Mouse (Mus musculus) T-helper 17 cell (primary cell): ENCODE data around the gene Cdk7.

Source experiments
- in situ Hi-C, 2 experiments: fragments of 300-600 bp; cut with MboI, MseI; formaldehyde crosslinking; loops; 1 replicate in 1 of 2; 2 replicates in 1 of 2; pipeline ENCODE4 v1.15.1; 2025; ENCODE audit warnings: high pct_unique_total_duplicates in 2 of 2

The Cdk7 gene

DNA sequence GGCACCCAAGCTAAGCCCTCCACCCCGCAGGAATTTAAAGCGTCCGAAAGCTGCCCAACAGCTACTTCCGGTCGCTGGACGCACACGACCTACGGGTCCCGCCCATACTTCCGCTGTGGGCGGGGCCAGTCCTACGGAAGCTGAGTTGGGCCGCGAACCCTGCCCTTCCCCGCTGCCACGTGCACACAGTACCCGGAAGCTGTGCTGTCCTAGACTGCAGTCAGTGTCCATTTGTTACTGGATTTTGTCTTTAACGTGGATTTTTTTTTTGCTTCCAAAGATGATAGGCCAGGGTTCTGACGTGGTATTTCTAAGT lies at the start of gene Cdk7:
Cdk7 (minus strand) TSS at position 79 of the 316 bp plus-strand sequence.
- in situ Hi-C loops = loop anchor here in 1 of 2 experiments (25.0 kb wide), 1 partner anchor 1356 kb away; no protein-coding TSS in a partner anchor

DNA sequence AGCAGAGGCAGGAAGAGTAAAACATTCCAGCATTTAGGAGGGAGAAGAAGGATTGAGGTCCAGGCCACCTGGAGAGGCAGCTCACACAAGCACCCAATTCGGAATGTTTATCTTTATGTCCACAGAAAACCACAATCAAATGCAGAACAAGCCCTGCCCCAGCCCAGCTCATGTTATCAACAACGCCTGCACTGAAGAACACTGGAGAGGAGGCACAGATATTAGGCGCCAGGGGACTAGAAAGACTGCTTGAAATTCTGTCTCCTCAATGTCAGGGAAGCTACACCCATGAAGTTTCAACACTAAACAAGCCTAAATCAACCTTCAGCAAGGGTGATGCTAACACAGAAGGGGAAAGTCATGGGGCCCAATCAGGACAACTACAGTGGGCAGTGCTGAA lies 46.8 kb upstream of the Cdk7 start:
- in situ Hi-C loops = no loop called here

DNA sequence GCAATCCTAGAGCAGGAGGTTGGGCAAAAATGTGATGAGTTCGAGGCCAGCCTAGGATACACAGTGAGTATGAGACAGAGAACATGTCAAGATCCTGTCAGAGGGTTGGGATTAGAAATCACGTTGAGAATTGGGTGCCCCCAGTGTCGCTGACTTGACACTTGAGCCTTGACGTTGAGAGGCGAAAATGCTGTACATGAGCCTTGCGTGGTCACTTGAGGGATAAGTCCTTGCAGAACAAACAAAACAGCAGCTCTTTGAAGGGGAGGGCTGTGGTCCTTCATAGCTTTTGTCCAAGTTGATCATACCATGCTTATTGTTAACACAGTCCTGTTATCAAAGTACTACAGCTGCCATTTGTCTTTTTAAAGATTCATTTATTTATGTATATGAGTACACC lies 46.0 kb upstream of the Cdk7 start:
- in situ Hi-C loops = no loop called here

DNA sequence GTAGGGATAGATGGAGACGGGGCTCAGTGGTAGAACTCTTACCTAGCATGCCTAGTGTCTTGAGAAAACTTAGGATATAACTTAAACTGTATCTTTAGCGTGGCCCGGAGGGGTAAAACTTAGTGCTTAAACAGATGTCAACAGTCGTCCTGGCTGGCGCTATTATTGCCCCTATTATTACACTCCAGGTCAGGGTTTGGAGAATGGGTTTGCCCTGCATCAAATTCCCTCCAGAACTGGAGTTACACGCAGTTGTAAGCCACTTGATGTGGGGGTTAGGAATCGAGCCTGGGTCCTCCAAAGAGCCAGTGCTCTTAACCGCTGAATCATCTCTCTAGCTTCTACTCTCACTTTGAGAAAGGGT lies 45.3 kb upstream of the Cdk7 start:
- in situ Hi-C loops = no loop called here

DNA sequence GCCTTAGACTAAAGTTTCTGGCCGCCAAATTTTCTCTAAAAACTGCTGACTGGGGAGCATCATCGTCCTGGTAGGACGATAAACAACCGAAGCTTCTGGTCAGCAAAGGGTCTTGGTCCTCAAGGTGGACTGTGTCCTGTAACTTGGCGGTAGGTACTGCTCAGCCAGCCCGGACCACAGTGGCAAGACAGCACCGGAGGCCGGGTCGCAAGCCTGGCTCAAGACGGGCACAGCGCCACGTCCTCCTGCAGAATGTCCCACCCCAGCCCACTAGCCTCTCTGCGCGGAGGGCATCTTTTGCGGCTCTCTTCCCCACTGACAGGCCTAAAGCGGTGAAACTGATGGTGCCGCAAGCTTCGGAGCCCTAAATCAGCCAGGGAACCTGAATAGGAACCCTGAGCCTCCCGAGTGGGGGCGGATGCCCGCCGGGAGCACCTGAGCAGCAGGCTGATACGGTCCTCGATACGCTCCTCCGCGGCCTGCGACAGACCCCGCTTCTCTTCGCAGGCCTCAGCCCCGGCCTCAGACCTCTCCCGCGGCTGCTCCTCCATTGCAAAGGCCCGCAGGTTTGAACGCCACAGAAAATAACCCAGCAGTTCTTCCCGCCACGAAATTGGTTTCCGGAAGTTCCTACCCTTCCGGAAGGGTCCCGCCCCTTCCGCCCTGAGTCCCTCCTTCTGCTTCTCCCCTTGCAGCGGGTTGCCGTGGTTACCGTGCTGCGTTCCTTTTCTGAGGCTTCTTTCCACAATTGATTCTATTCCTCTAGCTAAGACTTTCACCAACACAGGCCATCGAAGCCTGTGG lies 44.7 kb upstream of the Cdk7 start, which contains the start of gene Cenph:
Cenph (minus strand) TSS at position 648 of the 804 bp plus-strand sequence.
- in situ Hi-C loops = no loop called here

DNA sequence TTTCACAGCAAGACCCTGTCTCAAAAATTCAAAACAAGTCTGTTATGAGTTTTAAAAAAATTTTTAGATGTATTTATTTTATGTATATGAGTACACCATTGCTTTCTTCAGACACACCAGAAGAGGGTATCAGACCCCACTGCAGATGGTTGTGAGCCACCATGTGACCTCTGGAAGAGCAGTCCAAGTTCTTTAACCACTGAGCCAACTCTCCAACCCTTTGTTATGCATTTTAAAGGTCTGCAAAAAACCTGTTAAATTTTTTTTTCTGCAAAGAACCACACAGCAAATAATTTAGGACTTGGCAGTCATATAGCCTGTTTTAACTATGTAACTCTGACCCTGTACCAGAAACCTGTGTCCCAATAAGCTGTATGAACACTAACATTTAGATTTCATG lies 44.0 kb upstream of the Cdk7 start:
- in situ Hi-C loops = no loop called here

DNA sequence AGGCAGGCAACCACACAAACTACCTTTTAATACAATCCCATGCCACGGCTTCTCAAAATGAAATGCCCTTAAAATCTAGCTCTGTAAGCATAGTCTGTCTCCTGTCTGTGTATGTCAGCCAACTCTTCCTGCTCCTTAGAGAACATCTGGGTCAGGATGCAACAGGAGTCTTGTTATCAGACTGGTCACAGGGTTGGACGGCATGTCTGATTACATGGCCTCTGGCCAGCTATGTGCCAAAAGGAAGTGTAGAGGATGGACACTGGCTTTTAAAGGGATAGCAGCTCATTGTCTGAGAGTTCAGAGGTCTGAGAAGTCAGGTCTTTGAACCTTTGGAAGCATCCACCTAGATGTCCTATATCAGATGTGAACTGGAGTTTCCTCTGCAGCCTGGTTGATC lies 24.6 kb upstream of the Cdk7 start:
- in situ Hi-C loops = no loop called here

DNA sequence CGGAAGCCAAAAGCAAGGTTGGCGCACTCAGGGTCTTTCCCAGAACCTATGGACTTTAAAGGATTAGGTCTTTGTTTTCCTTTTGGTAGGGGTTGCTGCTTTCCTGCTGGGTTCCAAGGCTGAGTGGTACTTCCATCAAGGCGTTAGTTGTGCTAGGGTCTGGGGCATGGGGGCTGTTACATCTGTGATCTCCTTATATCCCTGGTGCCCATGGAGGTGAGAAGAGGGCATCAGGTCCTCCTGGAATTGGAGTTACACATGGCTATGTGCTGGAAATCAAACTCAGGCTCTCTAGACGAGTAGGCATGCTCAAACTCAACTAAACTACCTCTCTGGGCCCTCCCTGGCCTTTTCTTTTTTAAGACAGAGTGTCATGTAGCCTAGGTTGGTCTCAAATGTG lies 23.4 kb upstream of the Cdk7 start:
- in situ Hi-C loops = no loop called here

DNA sequence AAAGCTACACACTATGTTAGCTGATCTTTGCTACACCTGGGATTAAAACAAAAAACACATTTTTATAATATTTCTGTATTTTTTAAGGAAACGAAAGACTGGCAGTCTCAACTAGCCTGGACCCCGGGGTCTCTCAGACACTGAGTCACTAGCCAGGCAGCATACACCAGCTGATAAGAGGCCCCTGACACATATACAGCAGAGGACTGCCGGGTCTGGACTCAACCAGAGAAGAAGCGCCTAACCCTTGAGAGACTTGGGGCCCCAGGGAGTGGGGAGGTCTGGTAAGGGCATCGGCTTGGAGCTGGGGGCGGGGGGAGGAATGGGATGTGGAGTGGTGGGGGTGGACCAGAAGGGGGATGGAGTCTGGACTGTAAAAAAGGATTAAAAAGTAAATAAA lies 22.3 kb upstream of the Cdk7 start:
- in situ Hi-C loops = no loop called here

DNA sequence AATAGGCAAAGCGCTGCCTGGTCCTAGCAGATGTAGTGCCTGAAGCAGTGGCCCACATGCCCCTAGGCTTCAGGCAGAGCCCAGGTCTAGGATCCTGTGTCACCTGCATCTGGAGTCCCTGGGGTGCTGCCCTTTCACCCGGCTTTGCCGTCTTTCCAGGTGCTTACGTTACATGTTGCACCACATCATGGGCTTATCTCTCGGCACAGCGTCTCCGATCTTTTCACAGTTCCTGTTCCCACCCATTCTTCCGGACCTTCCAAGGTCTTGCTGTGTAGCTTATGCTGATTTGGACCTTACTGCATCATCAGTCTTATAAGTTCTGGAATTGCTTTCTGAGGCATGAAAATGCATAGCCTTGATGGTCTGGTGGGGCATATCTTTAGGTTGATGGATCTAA lies 21.8 kb upstream of the Cdk7 start:
- in situ Hi-C loops = no loop called here

DNA sequence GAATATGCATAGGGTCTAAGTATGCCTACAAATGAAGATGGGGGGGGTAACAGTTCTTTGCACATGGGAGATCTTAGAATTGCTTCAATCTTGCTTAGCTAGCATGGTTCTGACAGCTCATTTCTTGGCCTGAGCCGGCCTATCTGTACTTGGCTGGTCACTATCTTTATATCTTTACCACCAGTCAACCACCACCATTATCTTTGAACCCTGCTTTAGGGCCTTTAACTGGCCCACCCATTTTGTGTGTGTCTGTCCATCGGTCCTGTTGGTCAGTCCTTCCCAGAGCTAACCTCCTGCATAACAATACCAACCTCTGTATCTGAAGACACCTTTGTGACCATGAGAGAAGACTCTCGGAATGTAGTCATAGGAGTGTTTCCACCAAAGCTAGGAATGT lies 20.7 kb upstream of the Cdk7 start:
- in situ Hi-C loops = no loop called here

DNA sequence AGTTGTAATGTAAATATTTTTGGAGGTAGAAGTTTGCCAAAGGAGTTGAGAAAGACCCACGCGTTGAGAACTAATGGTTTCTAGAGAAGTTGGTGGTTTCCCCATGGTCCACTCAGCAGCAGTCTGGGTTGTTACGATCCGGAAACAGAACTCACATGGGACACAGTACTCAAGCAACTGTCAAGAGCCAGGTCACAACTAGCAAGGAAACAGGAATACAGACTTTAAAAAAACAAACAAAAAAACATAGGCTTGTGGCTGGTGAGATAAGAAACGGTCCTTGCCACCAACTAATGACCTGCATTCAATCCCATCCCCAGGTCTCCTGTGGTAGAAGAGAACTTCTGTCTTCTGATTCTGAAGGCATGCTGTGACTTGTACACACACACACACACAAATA lies 20.1 kb upstream of the Cdk7 start:
- in situ Hi-C loops = no loop called here

DNA sequence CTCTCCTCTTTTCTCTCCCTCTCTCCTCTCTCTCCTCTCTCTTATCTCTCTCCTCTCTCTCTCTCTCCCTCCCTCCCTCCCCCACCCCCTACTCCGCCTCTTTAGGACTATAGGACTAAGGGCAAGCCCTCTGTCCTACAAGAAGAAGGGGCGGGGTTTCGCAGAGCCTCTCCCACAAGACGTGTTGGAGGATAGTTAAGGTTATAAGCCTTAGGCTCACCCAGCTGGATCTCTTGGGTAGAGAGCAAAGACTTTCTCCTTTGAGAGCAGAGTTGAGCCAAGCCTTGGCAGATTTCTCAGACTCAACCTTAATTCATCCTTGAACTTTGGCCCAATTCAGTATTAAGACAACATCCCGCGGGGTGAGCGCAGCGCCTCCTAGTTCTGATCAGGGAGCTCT lies 17.9 kb upstream of the Cdk7 start:
- in situ Hi-C loops = loop anchor here in 1 of 2 experiments (25.0 kb wide), 1 partner anchor 1339 kb away; no protein-coding TSS in a partner anchor

DNA sequence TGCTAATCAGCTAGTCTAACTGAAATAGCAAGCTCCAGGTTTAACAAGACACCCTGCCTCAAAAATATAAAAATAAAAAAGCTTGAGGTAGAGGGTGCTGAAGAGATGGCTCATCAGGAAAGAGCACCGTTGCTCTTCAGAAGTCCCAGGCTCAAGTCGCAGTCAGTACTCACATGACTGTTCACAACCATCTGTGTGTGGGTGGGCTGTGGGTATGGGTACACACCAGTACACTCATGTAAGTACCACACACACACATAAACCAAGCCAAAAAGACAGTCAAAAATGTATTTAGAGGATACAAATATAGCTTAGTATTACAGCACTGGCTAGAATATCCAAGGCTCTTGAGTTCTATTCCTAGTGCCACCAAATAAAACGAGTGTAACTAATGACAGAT lies 15.4 kb upstream of the Cdk7 start:
- in situ Hi-C loops = loop anchor here in 1 of 2 experiments (25.0 kb wide), 1 partner anchor 1341 kb away; no protein-coding TSS in a partner anchor

DNA sequence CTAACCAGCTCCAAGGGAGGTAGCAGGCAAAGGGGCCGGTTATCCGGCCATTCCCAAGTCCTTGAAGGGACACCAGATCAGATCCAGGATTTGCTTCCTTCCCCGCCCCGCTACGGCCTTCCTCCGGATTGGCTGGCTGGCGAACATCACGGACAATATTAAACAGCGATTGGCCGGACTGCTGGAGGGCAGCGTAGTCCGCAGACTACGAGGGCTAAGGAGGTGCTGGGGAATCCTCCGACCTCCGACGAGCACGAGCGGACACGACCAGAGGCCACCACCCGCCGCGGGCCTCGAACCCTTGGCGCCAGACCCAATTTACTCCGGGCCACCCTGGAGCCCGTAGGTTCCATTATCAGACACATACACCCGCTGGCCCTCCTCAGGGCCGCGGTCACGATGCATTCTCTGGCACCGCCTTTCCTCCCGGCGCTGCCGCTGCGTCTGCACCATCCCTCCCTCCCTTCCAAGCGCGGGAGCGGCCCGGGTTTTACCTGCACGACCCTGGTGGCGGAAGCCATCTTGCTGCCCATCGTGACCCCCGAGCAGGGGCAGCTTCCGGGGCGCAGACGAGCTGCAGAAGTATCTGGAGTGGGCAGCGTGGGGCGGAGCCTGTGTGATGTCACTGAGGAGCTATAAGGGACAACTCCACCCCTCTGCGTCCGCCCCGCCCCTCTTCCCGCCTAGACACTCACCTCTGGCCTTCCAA lies 13.5 kb upstream of the Cdk7 start, which contains the start of gene Mrps36:
Mrps36 (minus strand) TSS at position 624 of the 709 bp plus-strand sequence.
- in situ Hi-C loops = loop anchor here in 1 of 2 experiments (25.0 kb wide), 1 partner anchor 1343 kb away; no protein-coding TSS in a partner anchor

DNA sequence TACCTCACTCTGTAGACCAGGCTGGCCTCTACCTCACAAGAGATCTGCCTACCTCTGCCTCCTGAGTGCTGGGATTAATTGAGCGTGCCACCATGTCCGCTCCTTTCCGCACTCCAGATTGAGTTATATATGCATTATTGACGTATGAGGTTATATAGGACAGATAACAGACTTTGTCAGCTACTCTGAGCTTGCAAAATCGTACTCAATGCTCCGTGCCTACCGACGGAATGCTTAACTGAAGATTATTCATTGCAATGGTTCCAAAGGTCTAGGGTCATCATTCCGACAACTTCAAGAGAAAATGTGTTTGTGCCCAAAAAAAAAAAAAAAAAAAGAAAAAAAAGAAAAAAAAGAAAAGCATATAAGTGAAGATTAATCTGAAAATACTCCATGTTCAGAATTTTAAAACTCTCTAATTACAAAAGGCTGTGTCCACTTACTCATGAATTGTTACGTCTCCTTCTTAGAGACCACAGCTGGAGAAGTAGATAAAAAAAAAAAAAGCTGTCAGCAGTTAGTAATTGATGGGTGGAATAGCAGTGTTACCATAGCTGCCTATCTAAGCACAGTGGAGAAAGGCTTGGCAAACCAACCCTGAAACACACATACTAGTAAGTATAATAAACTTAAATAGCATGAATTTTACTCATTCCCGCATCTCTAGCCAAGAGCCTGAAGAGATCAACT lies 12.8 kb upstream of the Cdk7 start:
- in situ Hi-C loops = loop anchor here in 1 of 2 experiments (25.0 kb wide), 1 partner anchor 1344 kb away; no protein-coding TSS in a partner anchor

DNA sequence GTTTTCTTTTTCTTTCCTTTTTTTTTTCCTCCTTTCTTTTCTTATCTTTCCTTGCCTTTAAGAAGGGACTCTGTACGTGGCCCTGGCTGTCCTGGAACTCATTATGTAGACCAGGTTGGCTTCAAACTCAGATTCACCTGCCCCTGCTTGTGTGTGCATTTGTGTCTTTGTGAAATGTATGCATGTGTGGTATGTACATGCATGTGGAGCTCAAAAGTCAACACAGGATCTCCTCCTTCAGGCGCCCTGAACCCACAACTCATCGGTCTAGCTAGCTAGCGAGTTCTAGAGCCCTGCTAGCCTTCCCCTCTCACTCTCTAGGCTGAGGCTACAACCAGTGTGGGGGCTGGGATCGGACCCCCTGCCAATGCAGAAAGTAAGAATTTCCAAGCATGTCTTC lies 12.1 kb upstream of the Cdk7 start:
- in situ Hi-C loops = loop anchor here in 1 of 2 experiments (25.0 kb wide), 1 partner anchor 1344 kb away; no protein-coding TSS in a partner anchor

DNA sequence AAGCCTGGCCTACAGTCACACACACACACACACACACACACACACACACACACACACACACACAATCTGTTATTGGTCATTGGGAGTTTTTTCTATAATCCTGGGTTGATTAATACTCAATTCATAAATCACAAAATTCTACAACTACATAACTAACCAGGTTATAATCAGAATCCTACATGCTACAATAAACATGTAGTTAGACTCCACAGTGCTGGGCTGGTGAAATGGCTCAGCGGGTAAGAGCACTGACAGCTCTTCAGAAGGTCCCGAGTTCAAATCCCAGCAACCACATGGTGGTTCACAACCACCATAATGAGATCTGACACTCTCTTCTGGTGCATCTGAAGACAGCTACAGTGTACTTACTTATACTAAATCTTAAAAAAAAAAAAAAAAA lies 2.0 kb upstream of the Cdk7 start:
- in situ Hi-C loops = loop anchor here in 1 of 2 experiments (25.0 kb wide), 1 partner anchor 1355 kb away; no protein-coding TSS in a partner anchor

DNA sequence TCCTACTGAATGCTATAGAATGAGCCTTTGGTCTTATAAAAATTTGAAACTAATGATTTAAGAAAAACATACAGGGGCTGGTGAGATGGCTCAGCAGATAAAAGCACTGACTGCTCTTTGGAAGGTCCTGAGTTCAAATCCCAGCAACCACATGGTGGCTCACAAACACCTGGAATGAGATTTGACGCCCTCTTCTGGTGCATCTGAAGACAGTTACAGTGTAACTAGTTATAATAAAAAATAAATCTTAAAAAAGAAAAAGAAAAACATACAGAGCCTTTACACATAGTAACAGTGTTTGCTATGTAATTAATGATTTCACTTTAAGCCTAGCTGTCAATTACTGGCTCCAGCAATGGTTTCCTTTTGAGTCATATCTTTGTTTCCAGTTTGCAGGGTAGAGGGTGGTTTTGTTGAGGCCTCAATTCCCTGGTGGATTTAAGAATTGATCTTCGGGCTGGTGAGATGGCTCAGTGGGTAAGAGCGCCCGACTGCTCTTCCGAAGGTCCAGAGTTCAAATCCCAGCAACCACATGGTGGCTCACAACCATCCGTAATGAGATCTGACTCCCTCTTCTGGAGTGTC lies 815 bp upstream of the Cdk7 start:
- in situ Hi-C loops = loop anchor here in 1 of 2 experiments (25.0 kb wide), 1 partner anchor 1356 kb away; no protein-coding TSS in a partner anchor

DNA sequence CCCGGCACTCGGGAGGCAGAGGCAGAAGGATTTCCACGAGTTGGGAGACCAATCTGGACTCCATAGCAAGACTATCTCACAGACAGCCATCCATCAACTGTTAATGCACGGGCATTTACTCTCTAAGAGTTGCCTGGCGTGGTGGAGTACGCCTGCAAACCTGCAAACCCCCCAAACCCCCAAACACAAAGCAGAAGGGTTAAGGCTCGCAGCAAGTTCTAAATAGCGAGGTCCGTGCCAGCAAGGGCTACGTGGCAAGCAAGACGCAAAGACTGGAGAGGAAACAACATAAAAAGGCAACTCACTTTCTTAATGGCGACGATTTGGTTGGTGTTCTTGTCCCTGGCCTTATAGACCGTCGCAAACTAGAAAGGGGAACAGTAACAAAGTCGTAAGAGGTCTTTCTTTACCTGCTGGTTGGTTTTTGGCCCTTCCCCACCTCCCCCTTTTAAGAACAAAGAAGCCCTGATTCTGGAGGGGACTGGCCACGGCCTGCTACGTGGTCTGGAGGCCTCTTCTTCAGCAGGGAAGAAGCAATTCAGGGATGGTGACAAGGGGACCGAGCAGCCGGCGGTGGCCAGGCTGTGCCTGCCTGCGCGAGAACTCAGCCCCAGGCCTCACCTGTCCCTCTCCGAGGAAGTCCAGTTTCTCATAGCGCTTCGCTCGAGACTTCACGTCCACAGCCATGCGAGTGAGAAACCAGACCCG lies 432 bp downstream of the Cdk7 start:
- in situ Hi-C loops = loop anchor here in 1 of 2 experiments (25.0 kb wide), 1 partner anchor 1357 kb away; no protein-coding TSS in a partner anchor

DNA sequence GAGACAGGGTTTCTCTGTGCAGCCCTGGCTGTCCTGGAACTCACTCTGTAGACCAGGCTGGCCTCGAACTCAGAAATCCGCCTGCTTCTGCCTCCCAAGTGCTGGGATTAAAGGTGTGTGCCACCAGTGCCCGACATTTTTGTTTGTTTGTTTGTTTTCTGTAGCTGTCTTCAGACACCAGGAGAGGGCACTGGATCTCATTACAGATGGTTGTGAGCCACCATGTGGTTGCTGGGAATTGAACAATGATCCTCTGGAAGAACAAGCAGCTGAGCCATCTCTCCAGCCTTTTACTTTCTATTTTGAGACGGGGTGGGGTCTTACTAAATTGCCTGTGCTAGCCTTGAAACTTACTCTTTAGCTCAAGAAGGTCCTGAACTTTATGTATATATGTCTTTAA lies 2.2 kb downstream of the Cdk7 start:
- in situ Hi-C loops = loop anchor here in 1 of 2 experiments (25.0 kb wide), 1 partner anchor 1359 kb away; no protein-coding TSS in a partner anchor
